17 mouse cellular contexts compared by ENCODE assay signal in genomic region chr2:149971014-149971413, GRCm38 (mm10).
DNase-seq lines count a peak whose midpoint lies in the region; ATAC-seq and TF ChIP-seq lines count a peak whose summit lies in the region.
"Had no signal": no experiment of that assay in that cellular context is flagged by ENCODE, and none has a peak within 500 bp of the region (broad histone marks: within the 10 kb centered on the region; RNA-seq: fewer than 3 reads in every experiment).

No protein-coding gene starts in this region.

- TF ChIP-seq CTCF in hindbrain, postnatal 0 days (IDR thresholded peaks at IDR 0.05; ENCODE audit: low read depth) = no peak

- no peaks in the 10 kb centered on the region for H3K4me1 ChIP-seq in hindbrain, embryonic 11.5 days (replicated peaks; ENCODE audit: control insufficient read depth, insufficient read depth, low read length)
- no peaks in the 10 kb centered on the region for H3K4me1 ChIP-seq in hindbrain, postnatal 0 days (ENCODE audit: insufficient read depth, low read length)
- H3K4me1 ChIP-seq in forebrain, embryonic 14.5 days (ENCODE audit: control insufficient read depth, insufficient read depth, low read length) = no peaks in the 10 kb centered on the region
- no peaks in the 10 kb centered on the region for H3K4me1 ChIP-seq in midbrain, embryonic 15.5 days

- H3K27me3 ChIP-seq in hindbrain, embryonic 11.5 days (ENCODE audit: control insufficient read depth, insufficient read depth, low read length) = no peaks in the 10 kb centered on the region
- no peaks in the 10 kb centered on the region for H3K27me3 ChIP-seq in hindbrain, postnatal 0 days (ENCODE audit: insufficient read depth, low read length)
- no peaks in the 10 kb centered on the region for H3K27me3 ChIP-seq in forebrain, embryonic 14.5 days (replicated peaks; ENCODE audit: control insufficient read depth, insufficient read depth, low read length)
- H3K27me3 ChIP-seq in midbrain, embryonic 15.5 days (replicated peaks) = no peaks in the 10 kb centered on the region
- H3K27me3 ChIP-seq: Patski had no signal

- DNase-seq in hindbrain, embryonic 11.5 days (ENCODE audit: low spot score) = peak; percentile 3
- no peak for DNase-seq in hindbrain, postnatal 0 days (ENCODE audit: low spot score)
- peak; percentile 10 for DNase-seq in ES-CJ7 (ENCODE audit: low read depth, low spot score)
- peak; percentile 43 for DNase-seq in forebrain, embryonic 14.5 days (ENCODE audit: low spot score)
- DNase-seq in left cerebral cortex, adult 18-20 months (ENCODE audit: low spot score in 2 of 2) = no peak
- DNase-seq: adrenal gland, postnatal 36 days; gastrocnemius, postnatal 36 days; kidney, adult 8-10 months; kidney, postnatal 4 days; lung, adult 18-20 months; right cerebral cortex, adult 18-20 months; spleen, adult 18-20 months; thymus, adult 18-20 months had no signal

- no peaks in the 10 kb centered on the region for H3K9me3 ChIP-seq in hindbrain, embryonic 11.5 days (ENCODE audit: control insufficient read depth, low read length)
- no peaks in the 10 kb centered on the region for H3K9me3 ChIP-seq in hindbrain, postnatal 0 days (ENCODE audit: low read length)
- no peaks in the 10 kb centered on the region for H3K9me3 ChIP-seq in forebrain, embryonic 14.5 days (replicated peaks; ENCODE audit: control insufficient read depth, low read length)
- H3K9me3 ChIP-seq in midbrain, embryonic 15.5 days = no peaks in the 10 kb centered on the region

- peak; percentile 82 for ATAC-seq in hindbrain, embryonic 11.5 days (ENCODE audit: low FRiP score)
- ATAC-seq in hindbrain, postnatal 0 days = no peak
- ATAC-seq in forebrain, embryonic 14.5 days = peak; percentile 66; the same call in 1 of the 2 replicates
- ATAC-seq in midbrain, embryonic 15.5 days (replicated peaks) = peak; percentile 60; the same call in 1 of the 2 replicates
- ATAC-seq in megakaryocyte progenitor cell, adult 5-6 weeks (replicated peaks; ENCODE audit: poor library complexity) = no peak
- ATAC-seq: activated CD4-positive, CD25-positive, alpha-beta regulatory T cell, adult 4 months; Patski had no signal

- H3K27ac ChIP-seq in hindbrain, embryonic 11.5 days (ENCODE audit: low read depth, low read length) = no peak overlapping the region
- no peak overlapping the region for H3K27ac ChIP-seq in hindbrain, postnatal 0 days
- H3K27ac ChIP-seq in forebrain, embryonic 14.5 days (ENCODE audit: low read depth, low read length) = no peak overlapping the region
- no peak overlapping the region for H3K27ac ChIP-seq in midbrain, embryonic 15.5 days

- H3K36me3 ChIP-seq in hindbrain, embryonic 11.5 days (ENCODE audit: control insufficient read depth, insufficient read depth, low read length) = no peaks in the 10 kb centered on the region
- no peaks in the 10 kb centered on the region for H3K36me3 ChIP-seq in hindbrain, postnatal 0 days (ENCODE audit: insufficient read depth, low read length)
- H3K36me3 ChIP-seq in forebrain, embryonic 14.5 days (ENCODE audit: control insufficient read depth, insufficient read depth, low read length) = no peaks in the 10 kb centered on the region
- no peaks in the 10 kb centered on the region for H3K36me3 ChIP-seq in midbrain, embryonic 15.5 days (replicated peaks)

- no peak overlapping the region for H3K4me3 ChIP-seq in hindbrain, embryonic 11.5 days (ENCODE audit: low read depth, low read length)
- H3K4me3 ChIP-seq in hindbrain, postnatal 0 days (ENCODE audit: low read length) = no peak overlapping the region
- H3K4me3 ChIP-seq in forebrain, embryonic 14.5 days (ENCODE audit: low read depth, low read length) = no peak overlapping the region
- H3K4me3 ChIP-seq in midbrain, embryonic 15.5 days = no peak overlapping the region

- H3K4me2 ChIP-seq in hindbrain, embryonic 11.5 days (replicated peaks; ENCODE audit: low read depth, low read length) = no peak overlapping the region
- H3K4me2 ChIP-seq in hindbrain, postnatal 0 days (ENCODE audit: low read depth, low read length) = no peak overlapping the region
- H3K4me2 ChIP-seq in forebrain, embryonic 14.5 days (ENCODE audit: low read length) = no peak overlapping the region
- no peak overlapping the region for H3K4me2 ChIP-seq in midbrain, embryonic 15.5 days

- WGBS in hindbrain, embryonic 11.5 days = 48% methylated on average over 4 of the region's 4 CpGs
- WGBS in hindbrain, postnatal 0 days = 38% methylated on average over 4 of the region's 4 CpGs
- WGBS in forebrain, embryonic 14.5 days = 62% methylated on average over 4 of the region's 4 CpGs
- 39% methylated on average over 4 of the region's 4 CpGs for WGBS in midbrain, embryonic 15.5 days

- H3K9ac ChIP-seq in hindbrain, embryonic 11.5 days (ENCODE audit: low read depth, low read length) = no peak overlapping the region
- H3K9ac ChIP-seq in hindbrain, postnatal 0 days (replicated peaks; ENCODE audit: low read length) = no peak overlapping the region
- H3K9ac ChIP-seq in forebrain, embryonic 14.5 days (ENCODE audit: low read length) = no peak overlapping the region
- no peak overlapping the region for H3K9ac ChIP-seq in midbrain, embryonic 15.5 days

Comparison
In these comparisons a context has a peak if more than half of its experiments do, and no peak if none do; other contexts are left out.
1. ATAC-seq: peak in hindbrain, embryonic 11.5 days (single experiment), forebrain, embryonic 14.5 days (single experiment) and midbrain, embryonic 15.5 days (single experiment); none in hindbrain, postnatal 0 days (single experiment) and megakaryocyte progenitor cell, adult 5-6 weeks (single experiment).
2. DNase-seq: peak in hindbrain, embryonic 11.5 days (single experiment), ES-CJ7 (single experiment) and forebrain, embryonic 14.5 days (single experiment); none in hindbrain, postnatal 0 days (single experiment) and left cerebral cortex, adult 18-20 months (0 of 2).